Mouse (Mus musculus) pancreas, adult 10 weeks (tissue): ENCODE results near the gene Ccdc113. TPM values are rescaled to one million over a fixed set of nuclear protein-coding genes. Genes with fewer than 3 reads are reported as not detected.

Experiments used
- polyA plus RNA-seq: library from polyadenylated mRNA; stranded (reverse); fragments of 350-450 nt; fragmentation: Illumina TruSeq; extraction: RNeasy Lipid Tissue Mini Kit (QIAGEN cat#74804); gene quantifications from one replicate; pipeline ENCODE4 v1.2.3, GENCODE M21; 2015; ENCODE audit warnings: low read depth, low replicate concordance; ENCODE audit not compliant: insufficient read depth

The Ccdc113 gene
- not detected for polyA plus RNA-seq

DNA sequence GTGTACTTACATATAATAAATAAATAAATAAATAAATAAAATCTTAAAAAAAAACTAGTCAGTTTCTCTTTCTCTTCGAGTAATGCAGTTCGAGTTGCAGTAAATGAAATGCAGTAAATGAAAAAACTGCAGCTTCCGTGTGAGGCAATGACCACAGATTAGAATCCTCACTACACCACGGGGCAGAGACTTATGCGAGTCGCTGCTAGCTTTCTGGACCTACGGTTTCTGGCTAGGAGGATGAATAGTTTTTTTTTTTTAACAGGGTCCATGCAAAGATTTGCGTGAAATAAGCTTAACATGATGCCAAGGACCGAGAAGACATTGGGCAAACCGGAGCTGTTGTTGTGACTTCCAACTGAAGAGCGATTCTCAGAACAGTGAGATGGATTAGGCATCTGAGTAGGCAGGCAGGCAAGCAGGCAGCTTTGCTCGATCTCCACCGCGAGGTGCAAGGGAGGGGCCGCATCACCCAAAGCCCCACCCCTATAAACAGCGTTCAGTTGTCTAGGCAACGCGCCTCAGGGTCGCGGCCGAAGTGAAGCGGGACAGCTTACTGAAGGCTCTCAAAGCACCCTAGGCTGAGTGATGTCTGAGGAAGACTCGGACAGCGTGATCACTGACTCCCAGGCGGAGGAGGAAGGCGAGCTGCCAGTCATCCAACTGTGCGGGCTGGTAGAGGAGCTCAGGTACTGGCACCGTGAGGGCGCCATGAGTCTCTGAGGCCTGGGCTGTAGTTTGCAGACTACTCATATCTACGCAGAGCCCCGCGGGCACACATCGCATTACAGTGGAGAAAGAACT lies at the start of gene Ccdc113:
Gene Ccdc113, plus strand, starts transcription at position 502 of the 804 bp plus-strand sequence.

DNA sequence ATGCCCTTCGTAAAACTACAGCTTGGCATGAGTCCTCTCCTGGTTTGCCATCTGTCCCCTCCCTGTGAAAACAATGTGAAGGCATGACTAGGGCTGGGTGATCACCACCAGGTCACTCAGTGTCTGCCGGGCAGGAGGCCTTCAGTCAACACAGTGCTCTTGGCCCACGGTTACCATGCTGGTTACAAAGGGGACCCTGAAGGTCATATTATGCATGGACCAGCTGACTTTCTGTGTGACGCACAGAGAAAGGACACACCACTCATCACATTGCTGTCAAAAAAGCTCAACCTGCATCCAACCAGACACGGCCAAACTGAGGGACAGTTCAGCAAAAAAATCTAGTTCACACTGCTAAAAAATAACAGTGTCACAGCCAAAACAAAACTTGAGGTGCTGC lies 43.9 kb upstream of the Ccdc113 start, which contains the start of gene Csnk2a2:
Gene Csnk2a2, minus strand, starts transcription at position 34 of the 400 bp plus-strand sequence.

DNA sequence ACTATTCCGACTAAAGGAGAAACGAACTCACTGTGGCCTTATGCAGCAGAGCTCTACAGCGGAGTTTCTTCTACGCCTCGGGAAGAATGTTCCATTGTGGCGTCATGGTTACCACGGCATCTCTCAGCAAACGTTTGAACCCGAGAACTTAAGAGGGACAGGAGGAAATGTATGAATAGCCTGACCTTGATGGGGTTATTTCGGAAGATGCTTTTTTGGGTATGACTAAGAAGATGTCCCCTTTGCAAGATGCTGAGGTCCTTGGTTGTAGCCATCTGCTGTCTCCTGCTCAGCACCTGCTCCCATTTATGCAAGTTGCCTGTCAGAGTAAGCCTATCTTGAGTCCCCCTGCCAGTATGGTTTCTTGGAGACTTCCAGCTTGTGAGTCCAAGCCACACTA lies 42.4 kb downstream of the Ccdc113 start, which contains the start of gene Prss54:
Gene Prss54, minus strand, starts transcription at position 101 of the 400 bp plus-strand sequence.

Other genes with a start within 250 kb of the Ccdc113 start
- 0.13 TPM for gene Cngb1, start 227.5 kb upstream of the Ccdc113 start, polyA plus RNA-seq
- not detected for gene Tepp, start 223.5 kb upstream of the Ccdc113 start, polyA plus RNA-seq
- 2.1 TPM for gene Zfp319, start 202.1 kb upstream of the Ccdc113 start, polyA plus RNA-seq
- gene Usb1, start 201.8 kb upstream of the Ccdc113 start, polyA plus RNA-seq: 4.9 TPM
- gene Mmp15, start 181.8 kb upstream of the Ccdc113 start, polyA plus RNA-seq: 7.1 TPM
- gene Cfap20, start 99.2 kb upstream of the Ccdc113 start, polyA plus RNA-seq: 15.2 TPM
- gene Csnk2a2, start 44.0 kb upstream of the Ccdc113 start, polyA plus RNA-seq: 7.5 TPM
- gene Prss54, start 42.3 kb downstream of the Ccdc113 start, polyA plus RNA-seq: not detected
- gene Gins3, start 99.4 kb downstream of the Ccdc113 start, polyA plus RNA-seq: 0.74 TPM
- 2.7 TPM for gene Ndrg4, start 142.9 kb downstream of the Ccdc113 start, polyA plus RNA-seq
- gene Setd6, start 181.8 kb downstream of the Ccdc113 start, polyA plus RNA-seq: 19.3 TPM